Mouse (Mus musculus) ES-E14 (cell line): ENCODE data around the gene Orm1. TPM values are rescaled to one million over a fixed set of nuclear protein-coding genes. Genes with fewer than 3 reads are reported as not detected.

Experiments
- DNase-seq: peaks from one replicate; pipeline ENCODE4 v3.0.0-alpha.2; 2013; ENCODE audit warnings: low read depth, low spot score
- H3K27ac ChIP-seq: 2 replicates; pipeline ENCODE4 v1.5.1; 2012; ENCODE audit warnings: low read depth, mild to moderate bottlenecking, low read length, moderate library complexity, mixed read lengths; ENCODE audit not compliant: poor library complexity, insufficient read depth, severe bottlenecking
- H3K36me3 ChIP-seq: 2 replicates; pipeline ENCODE4 v1.6.1; 2012; ENCODE audit warnings: mild to moderate bottlenecking, low read length, moderate library complexity, mixed read lengths; ENCODE audit not compliant: control insufficient read depth, poor library complexity, insufficient read depth, severe bottlenecking
- H3K4me1 ChIP-seq, 2 experiments: fragments of 150-350 bp in 1 of 2; sonication (generic) in 1 of 2; 2 replicates each; pipeline ENCODE4 v1.6.1; 2012; ENCODE audit warnings: low read length in 2 of 2, mild to moderate bottlenecking in 1 of 2, mixed read lengths in 1 of 2; ENCODE audit not compliant: control insufficient read depth in 2 of 2, insufficient read depth in 2 of 2, poor library complexity in 1 of 2
- H3K4me3 ChIP-seq, 2 experiments: fragments of 150-350 bp in 1 of 2; sonication (generic) in 1 of 2; 2 replicates each; pipeline ENCODE4 v1.5.1; 2012; ENCODE audit warnings: low read length in 2 of 2, low read depth in 1 of 2, mild to moderate bottlenecking in 1 of 2, mixed read lengths in 1 of 2; ENCODE audit not compliant: insufficient read depth in 1 of 2, poor library complexity in 1 of 2, severe bottlenecking in 1 of 2
- H3K9ac ChIP-seq: 2 replicates; pipeline ENCODE4 v1.6.1; 2012; ENCODE audit warnings: low read depth, mild to moderate bottlenecking, low read length, mixed read lengths; ENCODE audit not compliant: poor library complexity, insufficient read depth, severe bottlenecking
- H3K9me3 ChIP-seq: fragments of 150-350 bp; sonication (generic); 2 replicates; pipeline ENCODE4 v1.6.1; 2012; ENCODE audit warnings: low read depth, mild to moderate bottlenecking, low read length; ENCODE audit not compliant: control insufficient read depth, insufficient read depth
- CHD2 ChIP-seq: IDR thresholded peaks from 2 replicates; pipeline ENCODE4 v1.6.1; 2014; ENCODE audit warnings: mild to moderate bottlenecking, low read depth, low read length, inconsistent platforms
- HCFC1 ChIP-seq: IDR thresholded peaks from 2 replicates; pipeline ENCODE4 v1.6.1; 2012; ENCODE audit warnings: low read length, inconsistent platforms, borderline replicate concordance; ENCODE audit not compliant: insufficient read depth
- MAFK ChIP-seq: IDR thresholded peaks from 2 replicates; pipeline ENCODE4 v1.6.1; 2014; ENCODE audit warnings: mild to moderate bottlenecking, low read depth, low read length, inconsistent platforms; ENCODE audit not compliant: insufficient read depth
- ZC3H11A ChIP-seq: IDR thresholded peaks from 2 replicates; pipeline ENCODE4 v1.6.1; 2012; ENCODE audit warnings: low read depth, mild to moderate bottlenecking, inconsistent platforms, low read length, borderline replicate concordance
- ZNF384 ChIP-seq: IDR thresholded peaks from 2 replicates; pipeline ENCODE4 v1.6.1; 2012; ENCODE audit warnings: low read depth, low read length, inconsistent platforms
- in situ Hi-C, 2 experiments: fragments of 600-800 bp; cut with MboI; formaldehyde crosslinking; loops; one replicate each; pipeline ENCODE4 v1.15.1; 2025; ENCODE audit warnings: low sequenced_read_pairs in 2 of 2, inconsistent platforms in 1 of 2; ENCODE audit not compliant: unreplicated experiment in 2 of 2
- total RNA-seq: library from RNA; depleted of rRNA; stranded (reverse); fragments of 300-350 nt; gene quantifications from 2 replicates; pipeline ENCODE4 v1.2.3, GENCODE M21; 2012

Orm1 gene
- total RNA-seq, 1 experiment: not detected

DNA sequence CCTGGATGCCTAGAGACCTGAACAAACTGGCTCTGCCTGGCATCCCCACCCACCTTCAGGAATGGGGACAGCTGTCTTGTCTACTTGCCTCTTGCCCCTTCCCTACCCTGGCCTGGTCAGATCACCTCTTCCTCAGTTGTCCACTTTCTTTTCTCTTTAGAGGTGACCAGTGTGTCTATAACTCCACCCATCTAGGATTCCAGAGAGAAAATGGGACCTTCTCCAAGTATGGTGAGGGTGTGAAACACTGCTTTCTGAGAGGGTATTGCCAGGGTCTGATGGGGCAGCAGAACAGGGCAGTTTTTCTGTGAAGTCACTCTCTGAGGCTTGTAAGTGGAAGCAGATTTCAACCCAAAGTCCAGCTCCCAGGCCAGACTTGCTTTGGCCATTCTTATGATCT, 901 bp downstream of the Orm1 start:
- in situ Hi-C loops: no loop called here
- Histone ChIP-seq H3K9me3 (no peaks in the 10 kb centered on the region), H3K36me3 (no peaks in the 10 kb centered on the region), H3K4me3 (no peak overlapping the region), H3K4me1 (peaks cover 0 to 3% of the 10 kb centered on the region in 2 experiments; a peak in 1 of 4 replicates), H3K27ac (no peak overlapping the region), H3K9ac (no peak overlapping the region)
- DNase-seq: no peak
- TF ChIP-seq ZNF384: no peak
- TF ChIP-seq HCFC1: no peak
- TF ChIP-seq ZC3H11A: no peak
- TF ChIP-seq MAFK: no peak
- TF ChIP-seq CHD2: no peak

- TF ChIP-seq ZC3H11A (no peak), HCFC1 (no peak), CHD2 (no peak), ZNF384 (no peak), MAFK (no peak)
- Histone ChIP-seq H3K9me3 (no peaks in the 10 kb centered on the region), H3K4me1 (peaks cover 0 to 3% of the 10 kb centered on the region in 2 experiments; a peak in 1 of 4 replicates), H3K9ac (no peak overlapping the region), H3K36me3 (no peaks in the 10 kb centered on the region), H3K27ac (no peak overlapping the region), H3K4me3 (no peak overlapping the region)
- no peak for DNase-seq
- in situ Hi-C loops: no loop called here
Measured at GRCm38 (mm10) chr4:63346659-63347058, 2.3 kb downstream of the Orm1 start.

- Histone ChIP-seq H3K36me3 (no peaks in the 10 kb centered on the region), H3K9ac (no peak overlapping the region), H3K4me3 (no peak overlapping the region), H3K4me1 (no peaks in the 10 kb centered on the region), H3K27ac (no peak overlapping the region), H3K9me3 (no peaks in the 10 kb centered on the region)
- DNase-seq: no peak
- no peak for TF ChIP-seq HCFC1
- no peak for TF ChIP-seq ZNF384
- TF ChIP-seq MAFK: no peak
- no peak for TF ChIP-seq ZC3H11A
- no peak for TF ChIP-seq CHD2
- in situ Hi-C loops: no loop called here
Measured at GRCm38 (mm10) chr4:63348524-63348923, 4.2 kb downstream of the Orm1 start.

DNA sequence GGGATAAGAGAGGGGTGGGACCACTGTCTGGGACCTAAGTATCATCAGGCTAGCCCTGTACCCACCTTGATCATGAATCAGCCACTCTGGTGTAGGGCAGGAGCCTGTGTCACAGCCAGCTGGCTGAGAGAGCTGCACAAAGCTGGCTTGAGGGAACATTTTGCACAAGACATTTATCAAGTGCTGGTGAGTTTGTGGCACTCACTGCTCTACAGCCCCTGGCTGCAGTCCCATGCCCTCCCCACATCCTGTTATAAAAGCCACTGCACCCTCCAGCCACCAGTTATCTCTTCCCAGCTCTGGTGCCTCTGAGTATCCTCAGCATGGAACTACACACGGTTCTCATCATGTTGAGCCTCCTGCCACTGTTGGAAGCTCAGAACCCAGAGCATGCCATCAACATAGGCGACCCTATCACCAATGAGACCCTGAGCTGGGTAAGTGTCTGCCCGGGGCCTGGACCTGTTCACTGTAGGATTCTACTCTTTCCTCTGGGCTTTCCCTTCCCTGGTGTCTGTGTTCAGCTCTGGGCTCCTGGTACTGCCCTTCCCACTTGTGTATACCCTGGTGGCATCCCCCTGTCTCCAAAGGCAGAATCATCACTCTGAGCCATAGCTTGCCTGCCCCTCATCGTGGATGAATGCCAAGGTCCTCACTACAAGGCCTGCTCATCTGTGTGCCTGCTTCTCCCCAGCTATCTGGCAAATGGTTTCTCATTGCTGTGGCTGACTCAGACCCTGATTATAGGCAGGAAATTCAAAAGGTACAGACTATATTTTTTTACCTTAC, 11.7 kb downstream of the Orm1 start, which contains the start of gene Orm3:
TSS of gene Orm3 (plus strand) at position 286 of the 789 bp plus-strand sequence.
- H3K4me3 ChIP-seq: no peak within 1 kb of the TSS
- H3K9ac ChIP-seq: no peak within 1 kb of the TSS
- in situ Hi-C loops: no loop called here
- TF ChIP-seq ZC3H11A: no peak
- no peak for TF ChIP-seq ZNF384
- no peak for TF ChIP-seq MAFK
- TF ChIP-seq CHD2: no peak
- no peak for TF ChIP-seq HCFC1
- peak within 1 kb of the TSS; percentile 50; the same call in 1 of the 2 replicates for H3K27ac ChIP-seq
- no peaks in the 10 kb centered on the region for H3K9me3 ChIP-seq
- no peak for DNase-seq
- H3K36me3 ChIP-seq: no peaks in the 10 kb centered on the region
- H3K4me1 ChIP-seq: no peaks in the 10 kb centered on the region
